ENCODE assay signal across 8 mouse cellular contexts in genomic region chr8:84975434-84975833, GRCm38 (mm10). TPM values are rescaled to one million over a fixed set of nuclear protein-coding genes. Genes with fewer than 3 reads are reported as not detected.
DNase-seq lines count a peak whose midpoint lies in the region; ATAC-seq and TF ChIP-seq lines count a peak whose summit lies in the region.

No protein-coding gene starts in this region.

- no peak overlapping the region for H3K9ac ChIP-seq in heart, embryonic 15.5 days

- TF ChIP-seq CTCF in G1E (IDR thresholded peaks at IDR 0.05; ENCODE audit: low read depth, low read length), result peak; percentile 93

- peak overlapping the region; percentile 97 for H3K4me2 ChIP-seq in heart, embryonic 15.5 days

- 32% methylated on average over 7 of the region's 7 CpGs for WGBS in heart, embryonic 15.5 days

- H3K27ac ChIP-seq in heart, embryonic 15.5 days, result peak overlapping the region; percentile 91

- H3K27me3 ChIP-seq in G1E (ENCODE audit: insufficient read depth, low read length), result no peaks in the 10 kb centered on the region
- no peaks in the 10 kb centered on the region for H3K27me3 ChIP-seq in heart, embryonic 15.5 days

- H3K9me3 ChIP-seq in G1E (replicated peaks), result no peaks in the 10 kb centered on the region
- no peaks in the 10 kb centered on the region for H3K9me3 ChIP-seq in heart, embryonic 15.5 days (replicated peaks)

- no peak for ATAC-seq in G1E (ENCODE audit: extremely low read depth, insufficient number of reproducible peaks, low FRiP score, poor library complexity, severe bottlenecking)
- ATAC-seq in heart, embryonic 15.5 days (replicated peaks; ENCODE audit: insufficient number of reproducible peaks, insufficient read depth, low FRiP score, low read depth), result no peak

- H3K4me1 ChIP-seq in G1E (ENCODE audit: insufficient read depth, low read depth, low read length), result peaks cover 84% of the 10 kb centered on the region
- peaks cover 58% of the 10 kb centered on the region for H3K4me1 ChIP-seq in heart, embryonic 15.5 days (replicated peaks)

- DNase-seq in A20 (ENCODE audit: low read depth, low spot score), result peak; percentile 92
- DNase-seq in G1E (ENCODE audit: low spot score), result peak; percentile 34
- peak; percentile 53 for DNase-seq in embryo, embryonic 11 days
- peak; percentile 72 to 75 for DNase-seq in kidney, postnatal 25 days
- DNase-seq in lung, postnatal 10 days, result peak; percentile 86
- DNase-seq in spleen, adult 12 weeks (ENCODE audit: low spot score), result peak; percentile 70
- no peak for DNase-seq in ovary, postnatal 10 days (ENCODE audit: low spot score)

- peaks cover 39% of the 10 kb centered on the region for H3K36me3 ChIP-seq in G1E (replicated peaks)
- peaks cover 31% of the 10 kb centered on the region for H3K36me3 ChIP-seq in heart, embryonic 15.5 days

- H3K4me3 ChIP-seq in G1E (ENCODE audit: low read depth, low read length), result peak overlapping the region; percentile 87; the same call in 1 of the 2 replicates
- H3K4me3 ChIP-seq in heart, embryonic 15.5 days, result peak overlapping the region; percentile 66; the same call in 1 of the 2 replicates

RNA-seq across cellular contexts. Expression of gene Junb, which starts 3.1 kb away (rescaled TPM):
- 25.6 and 38.5 TPM in 2 replicates for total RNA-seq in G1E (2014; fragmentation: Nextera tagmentation)
- 23.8 and 33.6 TPM in 2 replicates for total RNA-seq in G1E (2017)
- 66.8 and 78.5 TPM in 2 replicates for polyA plus RNA-seq in G1E (2012)
- 11.0 and 16.6 TPM in 2 replicates for polyA plus RNA-seq in heart, embryonic 15.5 days (2015; fragmentation: Nextera tagmentation; extraction: Ambion mirVana)

RNA-seq across cellular contexts. Expression of gene Rnaseh2a, which starts 5.9 kb away (rescaled TPM):
- total RNA-seq in G1E (2014; fragmentation: Nextera tagmentation) (162 and 174 TPM in 2 replicates), G1E (2017) (94.1 and 132 TPM in 2 replicates)
- 477 and 636 TPM in 2 replicates for polyA plus RNA-seq in G1E (2012)
- 62.9 and 83.7 TPM in 2 replicates for polyA plus RNA-seq in heart, embryonic 15.5 days (2015; fragmentation: Nextera tagmentation; extraction: Ambion mirVana)

RNA-seq across cellular contexts. Expression of gene Prdx2, which starts 6.0 kb away (rescaled TPM):
- total RNA-seq in G1E (2014; fragmentation: Nextera tagmentation) (134 and 185 TPM in 2 replicates), G1E (2017) (299 and 388 TPM in 2 replicates)
- polyA plus RNA-seq in G1E (2012), result 19.6 and 86.4 TPM in 2 replicates
- 596 and 644 TPM in 2 replicates for polyA plus RNA-seq in heart, embryonic 15.5 days (2015; fragmentation: Nextera tagmentation; extraction: Ambion mirVana)

RNA-seq across cellular contexts. Expression of gene Gm49661, which starts 6.2 kb away (rescaled TPM):
- total RNA-seq in G1E (2014; fragmentation: Nextera tagmentation), result not detected in 2 replicates
- total RNA-seq in G1E (2017), result not detected in 2 replicates
- not detected in 2 replicates for polyA plus RNA-seq in G1E (2012)
- polyA plus RNA-seq in heart, embryonic 15.5 days (2015; fragmentation: Nextera tagmentation; extraction: Ambion mirVana), result not detected in 2 replicates

RNA-seq across cellular contexts. Expression of gene Hook2, which starts 15.0 kb away (rescaled TPM):
- total RNA-seq in G1E (2014; fragmentation: Nextera tagmentation) (2.7 and 3.4 TPM in 2 replicates), G1E (2017) (7.9 and 8.2 TPM in 2 replicates)
- 12.2 and 12.7 TPM in 2 replicates for polyA plus RNA-seq in G1E (2012)
- polyA plus RNA-seq in heart, embryonic 15.5 days (2015; fragmentation: Nextera tagmentation; extraction: Ambion mirVana), result 5.3 and 8.8 TPM in 2 replicates
